9 mouse cellular contexts compared by ENCODE assay signal in genomic region chr4:65477106-65477505, GRCm38 (mm10).
DNase-seq lines count a peak whose midpoint lies in the region; ATAC-seq and TF ChIP-seq lines count a peak whose summit lies in the region.
"Had no signal": no experiment of that assay in that cellular context is flagged by ENCODE, and none has a peak within 500 bp of the region (broad histone marks: within the 10 kb centered on the region; RNA-seq: fewer than 3 reads in every experiment).

No protein-coding gene starts in this region.

- H3K36me3 ChIP-seq in midbrain, postnatal 0 days (ENCODE audit: insufficient read depth, low read length), result no peaks in the 10 kb centered on the region

- TF ChIP-seq CTCF in midbrain, postnatal 0 days (IDR thresholded peaks at IDR 0.05), result no peak

- no peaks in the 10 kb centered on the region for H3K4me1 ChIP-seq in midbrain, postnatal 0 days (ENCODE audit: insufficient read depth, low read length)

- no peak overlapping the region for H3K4me3 ChIP-seq in midbrain, postnatal 0 days (ENCODE audit: low read depth, low read length)

- H3K27ac ChIP-seq in midbrain, postnatal 0 days (ENCODE audit: low read depth, low read length), result no peak overlapping the region
- H3K27ac ChIP-seq: liver, embryonic 14.5 days had no signal

- no peaks in the 10 kb centered on the region for H3K9me3 ChIP-seq in midbrain, postnatal 0 days (ENCODE audit: low read length)

- intact Hi-C loops in left cerebral cortex, postnatal 4 days (cut with DNase I), result no loop called here
- intact Hi-C loops in gastrocnemius, postnatal 36 days (cut with DNase I), result no loop called here

- no peak overlapping the region for H3K9ac ChIP-seq in midbrain, postnatal 0 days (replicated peaks; ENCODE audit: low read length, poor library complexity, severe bottlenecking)
- H3K9ac ChIP-seq: liver, embryonic 14.5 days had no signal

- peak; percentile 14 for DNase-seq in left cerebral cortex, adult 11 months (ENCODE audit: low spot score)
- DNase-seq in left cerebral cortex, postnatal 4 days, result no peak
- peak; percentile 6 for DNase-seq in embryo, embryonic 10 days (ENCODE audit: low spot score)
- peak; percentile 36 to 53 for DNase-seq in gastrocnemius, postnatal 36 days
- peak; percentile 48 for DNase-seq in layer of hippocampus, adult 9-11 months
- peak; percentile 6 for DNase-seq in midbrain, postnatal 0 days (ENCODE audit: low spot score)
- no peak for DNase-seq in thymus, postnatal 4 days

- 27% methylated on average over 6 of the region's 6 CpGs for WGBS in midbrain, postnatal 0 days

- no peaks in the 10 kb centered on the region for H3K27me3 ChIP-seq in midbrain, postnatal 0 days (ENCODE audit: insufficient read depth, low read length)

- no peak overlapping the region for H3K4me2 ChIP-seq in midbrain, postnatal 0 days (ENCODE audit: low read depth, low read length, poor library complexity, severe bottlenecking)

- ATAC-seq in midbrain, postnatal 0 days (ENCODE audit: low FRiP score), result peak; percentile 31; the same call in 1 of the 2 replicates
- ATAC-seq in monocyte, adult 5-6 weeks (replicated peaks; ENCODE audit: insufficient number of reproducible peaks, low FRiP score, low TSS enrichment, poor library complexity, severe bottlenecking), result no peak

Comparison
In these comparisons a context has a peak if more than half of its experiments do, and no peak if none do; other contexts are left out.
1. DNase-seq: peak in left cerebral cortex, adult 11 months (single experiment), embryo, embryonic 10 days (single experiment), gastrocnemius, postnatal 36 days (2 of 2), layer of hippocampus, adult 9-11 months (single experiment) and midbrain, postnatal 0 days (single experiment); none in left cerebral cortex, postnatal 4 days (single experiment) and thymus, postnatal 4 days (single experiment).